Mouse (Mus musculus) central nervous system, embryonic 14 days (tissue): ENCODE results near the gene A630073D07Rik. TPM values are rescaled to one million over a fixed set of nuclear protein-coding genes. Genes with fewer than 3 reads are reported as not detected.

Experiments used
- polyA plus RNA-seq: library from polyadenylated mRNA; depleted of rRNA; stranded (reverse); fragments of >200 nt; gene quantifications from 2 replicates; pipeline ENCODE4 v1.2.3, GENCODE M21; 2012; rRNA removed

Gene A630073D07Rik
- not detected in 2 replicates for polyA plus RNA-seq

DNA sequence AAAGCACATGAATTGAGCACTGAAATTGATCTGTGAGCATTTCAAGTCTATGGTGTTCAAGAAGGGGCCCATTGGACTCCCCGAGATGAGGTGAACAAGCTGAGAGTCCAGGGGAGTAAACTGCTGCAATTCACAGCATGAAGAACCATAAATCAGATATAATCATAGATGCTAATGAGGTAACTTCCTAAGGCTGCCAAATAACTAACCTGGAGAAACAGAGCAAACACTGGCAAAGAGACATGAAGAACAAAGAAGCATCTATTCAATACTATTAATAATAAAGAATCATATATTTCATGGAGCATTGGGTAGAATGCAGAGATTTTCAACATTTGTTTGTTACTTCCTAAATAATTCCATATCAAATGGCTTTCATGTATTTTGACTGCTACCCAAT, at the start of gene A630073D07Rik:
A630073D07Rik (minus strand) TSS at position 101 of the 400 bp plus-strand sequence.

DNA sequence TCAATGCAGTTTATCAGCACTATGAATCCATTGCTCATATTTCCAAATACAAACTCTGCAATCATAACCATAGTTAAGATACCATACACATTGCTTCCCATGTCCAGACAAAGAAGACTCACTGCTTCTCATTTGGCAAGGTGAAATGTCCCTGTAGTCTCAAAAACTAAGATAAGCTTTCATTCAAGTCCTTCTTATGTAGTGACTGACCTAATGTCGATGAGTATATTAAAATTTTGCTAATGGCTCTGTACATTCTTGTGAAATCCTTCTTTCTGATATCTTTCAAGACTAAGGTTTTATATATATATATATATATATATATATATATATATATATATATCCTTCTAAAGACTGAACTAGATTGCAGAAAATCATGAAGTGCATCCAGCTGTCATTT, 49.6 kb upstream of the A630073D07Rik start, which contains the start of gene Tas2r121:
Tas2r121 (minus strand) TSS at position 101 of the 400 bp plus-strand sequence.

DNA sequence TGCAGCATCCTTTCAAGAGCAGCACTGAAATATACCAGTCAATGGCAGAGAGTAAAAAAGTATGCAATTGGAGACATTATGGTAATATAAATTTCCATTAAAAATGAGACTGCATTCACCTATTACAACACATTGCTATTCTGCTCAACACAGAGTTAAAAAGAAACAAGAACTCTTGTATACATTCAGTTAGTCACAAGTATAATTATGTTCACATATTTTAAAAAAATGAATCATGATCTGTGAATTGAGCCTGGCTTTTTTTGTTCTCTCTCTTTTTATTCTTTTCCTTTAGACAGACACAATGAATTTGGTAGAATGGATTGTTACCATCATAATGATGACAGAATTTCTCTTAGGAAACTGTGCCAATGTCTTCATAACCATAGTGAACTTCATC, 5.3 kb upstream of the A630073D07Rik start, which contains the start of gene Tas2r120:
Tas2r120 (plus strand) TSS at position 301 of the 400 bp plus-strand sequence.

DNA sequence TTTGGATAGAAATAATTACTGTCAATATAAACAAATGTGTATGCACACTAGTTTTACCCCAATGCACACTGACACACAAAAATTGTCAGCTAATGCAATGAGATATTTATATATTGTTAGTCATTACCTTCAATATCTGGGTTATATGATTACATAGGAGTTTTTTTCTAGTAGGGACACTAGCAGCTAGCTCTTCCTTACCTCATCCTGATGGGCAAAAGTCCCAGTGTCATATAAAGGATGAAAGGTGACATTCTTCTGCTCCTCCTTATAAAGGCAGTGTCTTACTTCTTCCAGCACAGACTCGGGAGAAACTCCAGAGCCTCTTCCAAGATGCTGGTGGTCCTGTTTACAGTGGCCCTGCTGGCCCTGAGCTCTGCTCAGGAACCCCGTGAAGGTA, 55.7 kb downstream of the A630073D07Rik start, which contains the start of gene Prp2:
Prp2 (plus strand) TSS at position 301 of the 400 bp plus-strand sequence.

Other genes with a start within 250 kb of the A630073D07Rik start
- not detected in 2 replicates for gene Prh1, start 81.7 kb downstream of the A630073D07Rik start, polyA plus RNA-seq
- not detected in 2 replicates for gene Prp2, start 55.6 kb downstream of the A630073D07Rik start, polyA plus RNA-seq
- gene Tas2r120, start 5.4 kb upstream of the A630073D07Rik start, polyA plus RNA-seq, result not detected in 2 replicates
- gene Tas2r121, start 49.5 kb upstream of the A630073D07Rik start, polyA plus RNA-seq, result not detected in 2 replicates
- not detected in 2 replicates for gene Tas2r122, start 60.4 kb upstream of the A630073D07Rik start, polyA plus RNA-seq
- gene Tas2r115, start 86.5 kb upstream of the A630073D07Rik start, polyA plus RNA-seq, result not detected in 2 replicates
- gene Tas2r124, start 103.2 kb upstream of the A630073D07Rik start, polyA plus RNA-seq, result not detected in 2 replicates
- not detected in 2 replicates for gene Tas2r102, start 110.6 kb upstream of the A630073D07Rik start, polyA plus RNA-seq
- not detected in 2 replicates for gene Tas2r136, start 126.6 kb upstream of the A630073D07Rik start, polyA plus RNA-seq
- gene Tas2r117, start 151.3 kb upstream of the A630073D07Rik start, polyA plus RNA-seq, result not detected in 2 replicates
- gene Tas2r123, start 195.6 kb upstream of the A630073D07Rik start, polyA plus RNA-seq, result not detected in 2 replicates
- gene Tas2r116, start 203.9 kb upstream of the A630073D07Rik start, polyA plus RNA-seq, result not detected in 2 replicates
- gene Tas2r110, start 216.5 kb upstream of the A630073D07Rik start, polyA plus RNA-seq, result not detected in 2 replicates
- gene Tas2r113, start 241.5 kb upstream of the A630073D07Rik start, polyA plus RNA-seq, result not detected in 2 replicates